Mouse (Mus musculus) spleen, adult 2 months (tissue): ENCODE data around the gene Bola2. TPM values are rescaled to one million over a fixed set of nuclear protein-coding genes. Genes with fewer than 3 reads are reported as not detected.

Source experiments
- DNase-seq, 2 experiments: peaks; one replicate each; pipeline versions ENCODE4 v3.0.0 to v3.0.0-alpha.2; 2012 to 2021; ENCODE audit warnings: low spot score in 2 of 2, low read depth in 1 of 2
- H3K27ac ChIP-seq: fragments of 200-500 bp; 2 replicates; pipeline ENCODE4 v1.5.1; 2012; ENCODE audit warnings: low read length, inconsistent platforms; ENCODE audit not compliant: insufficient read depth
- H3K27me3 ChIP-seq: fragments of 200-500 bp; 2 replicates; pipeline ENCODE4 v1.6.1; 2012; ENCODE audit warnings: mild to moderate bottlenecking, moderate library complexity, low read length, inconsistent platforms; ENCODE audit not compliant: control insufficient read depth, insufficient read depth
- H3K36me3 ChIP-seq: fragments of 200-500 bp; 2 replicates; pipeline ENCODE4 v1.6.1; 2012; ENCODE audit warnings: mild to moderate bottlenecking, low read length, inconsistent platforms; ENCODE audit not compliant: control insufficient read depth, insufficient read depth
- H3K4me1 ChIP-seq: fragments of 200-500 bp; 2 replicates; pipeline ENCODE4 v1.6.1; 2011; ENCODE audit warnings: inconsistent platforms; ENCODE audit not compliant: control insufficient read depth, insufficient read depth, insufficient read length
- H3K4me3 ChIP-seq: fragments of 200-500 bp; 2 replicates; pipeline ENCODE4 v1.5.1; 2011; ENCODE audit warnings: mild to moderate bottlenecking, inconsistent platforms; ENCODE audit not compliant: insufficient read depth, insufficient read length; ENCODE audit errors: extremely low read depth
- CTCF ChIP-seq: fragments of 200-500 bp; IDR thresholded peaks from 2 replicates; pipeline ENCODE4 v1.5.1; 2011; ENCODE audit warnings: mild to moderate bottlenecking, inconsistent platforms; ENCODE audit not compliant: insufficient read depth, insufficient read length, insufficient replicate concordance; ENCODE audit errors: extremely low read depth
- POLR2A ChIP-seq: fragments of 200-500 bp; IDR thresholded peaks from 2 replicates; pipeline ENCODE4 v1.6.1; 2011; ENCODE audit warnings: low read depth, low read length, inconsistent platforms
- WGBS: fragments of 180-500 bp; shearing (Covaris S2); methylation state at CpG from one replicate; pipeline ENCODE4 v1.1.7; 2018; 5-methylcytosine and 5-hydroxymethylcytosine counted together
- polyA plus RNA-seq: library from polyadenylated mRNA; depleted of rRNA; stranded (reverse); fragments of >200 nt; gene quantifications from 2 replicates; pipeline ENCODE4 v1.2.3, GENCODE M21; 2012

Gene Bola2
- polyA plus RNA-seq, 1 experiment, result 37.4 TPM

GRCm38 (mm10) chr7:126693781-126694180 lies 1.4 kb upstream of the Bola2 start:
- WGBS, result 87% methylated on average over 7 of the region's 7 CpGs
- TF ChIP-seq CTCF (no peak), POLR2A (no peak)
- peaks cover 7% of the 10 kb centered on the region; the same call in 1 of the 2 replicates for H3K36me3 ChIP-seq

DNA sequence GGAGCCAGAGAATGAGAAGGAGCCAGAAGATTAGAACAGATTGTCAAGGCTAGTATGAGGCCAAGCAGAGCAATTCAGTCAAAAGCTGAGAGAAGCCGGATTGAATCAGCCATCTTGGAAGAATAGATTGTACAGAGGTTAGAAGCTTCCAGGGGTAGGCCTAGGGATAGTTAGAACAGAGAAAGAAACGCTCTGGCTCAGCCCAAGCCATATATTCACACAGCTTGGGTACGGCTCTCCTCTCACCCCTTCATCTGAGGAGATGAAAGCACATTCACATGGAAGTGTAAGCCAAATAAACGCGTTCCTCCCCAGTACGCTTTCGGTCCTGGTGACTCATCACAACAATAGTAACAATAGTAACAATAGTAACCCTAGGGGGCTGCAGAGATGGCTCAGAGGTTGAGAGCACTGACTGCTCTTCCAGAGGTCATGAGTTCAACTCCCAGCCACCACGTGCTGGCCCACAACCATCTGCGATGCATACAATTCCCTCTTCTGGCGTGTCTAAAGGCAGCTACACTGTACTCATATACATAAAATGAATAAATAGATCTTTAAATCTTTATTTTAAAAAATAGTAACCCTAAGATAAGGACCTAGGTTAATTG lies 655 bp upstream of the Bola2 start:
- Histone ChIP-seq H3K27me3 (no peaks in the 10 kb centered on the region), H3K27ac (no peak overlapping the region), H3K36me3 (peaks cover 14% of the 10 kb centered on the region), H3K4me3 (no peak overlapping the region; the same call in 1 of the 2 replicates), H3K4me1 (peaks cover 6% of the 10 kb centered on the region; the same call in 1 of the 2 replicates)
- WGBS, result 87% methylated on average over 10 of the region's 10 CpGs
- DNase-seq, result no peak
- no peak for TF ChIP-seq POLR2A
- no peak for TF ChIP-seq CTCF

More at GRCm38 (mm10) chr7:126693781-126694180, 1.4 kb upstream of the Bola2 start:
- H3K27ac ChIP-seq, result no peak overlapping the region
- no peak overlapping the region for H3K4me3 ChIP-seq
- no peak for DNase-seq
- peaks cover 6% of the 10 kb centered on the region; the same call in 1 of the 2 replicates for H3K4me1 ChIP-seq
- H3K27me3 ChIP-seq, result no peaks in the 10 kb centered on the region

DNA sequence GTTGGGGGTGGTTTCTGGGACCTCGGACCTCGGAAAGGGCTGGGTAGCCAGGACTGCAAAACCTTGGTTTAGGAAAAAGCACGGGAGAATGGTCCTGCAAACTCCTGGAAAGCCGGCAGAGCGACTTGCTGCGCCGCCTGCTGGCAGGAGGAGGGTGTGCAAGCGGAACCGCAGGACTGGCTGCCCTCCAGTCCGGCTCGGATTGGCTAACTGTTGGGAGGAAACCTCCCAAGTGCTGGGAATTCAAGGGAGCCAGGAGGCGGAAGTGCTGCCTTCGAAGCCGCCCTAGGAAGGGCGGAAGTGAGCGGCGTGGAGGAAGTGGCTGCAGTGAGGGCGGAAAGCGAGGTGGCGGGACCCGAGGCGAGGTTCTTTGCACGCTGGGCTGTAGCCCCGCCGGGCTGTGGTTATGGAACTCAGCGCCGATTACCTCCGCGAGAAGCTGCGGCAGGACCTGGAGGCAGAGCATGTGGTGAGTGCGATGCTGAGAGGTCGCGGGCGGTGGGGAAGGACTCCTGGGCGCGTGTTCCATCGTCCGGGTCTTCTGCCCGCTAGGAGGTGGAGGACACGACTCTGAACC lies 518 bp downstream of the Bola2 start, which contains the start of gene Slx1b:
Slx1b (minus strand) TSS at position 154 of the 577 bp plus-strand sequence.
- no peaks in the 10 kb centered on the region for H3K27me3 ChIP-seq
- peak within 1 kb of the TSS; percentile 93 for H3K4me3 ChIP-seq
- DNase-seq, result peak; percentile 85 to 87
- H3K27ac ChIP-seq, result peak within 1 kb of the TSS; percentile 97
- WGBS, result 1% methylated on average over 40 of the region's 40 CpGs
- H3K36me3 ChIP-seq, result peaks cover 25% of the 10 kb centered on the region
- TF ChIP-seq POLR2A, result peak; percentile 6; the same call in 1 of the 2 replicates
- TF ChIP-seq CTCF, result peak; percentile 89
- peaks cover 12% of the 10 kb centered on the region for H3K4me1 ChIP-seq

DNA sequence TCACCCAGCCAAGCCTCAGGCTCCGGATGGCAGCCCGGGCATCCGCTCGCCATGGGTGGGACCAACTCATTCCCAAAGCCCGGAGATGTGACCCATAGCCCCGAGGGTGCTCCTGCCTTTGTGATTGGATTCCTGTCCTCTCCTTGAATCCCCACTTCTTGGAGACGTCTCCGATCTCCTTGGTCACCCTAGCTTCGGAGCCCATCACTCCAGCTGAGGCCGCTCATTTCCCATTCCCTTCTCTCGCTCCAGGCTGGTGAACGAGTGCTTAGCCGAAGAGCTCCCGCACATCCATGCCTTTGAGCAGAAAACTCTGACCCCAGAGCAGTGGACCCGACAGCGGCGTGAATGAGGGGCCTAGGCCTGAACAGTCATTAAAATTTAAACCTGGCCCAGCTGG lies 1.1 kb downstream of the Bola2 start:
- WGBS, result 5% methylated on average over 17 of the region's 17 CpGs
- H3K27ac ChIP-seq, result peak overlapping the region; percentile 97
- peak overlapping the region; percentile 93 for H3K4me3 ChIP-seq
- no peak for DNase-seq
- TF ChIP-seq POLR2A, result no peak
- no peak for TF ChIP-seq CTCF
- no peaks in the 10 kb centered on the region for H3K27me3 ChIP-seq
- H3K36me3 ChIP-seq, result peaks cover 25% of the 10 kb centered on the region
- peaks cover 14% of the 10 kb centered on the region for H3K4me1 ChIP-seq

DNA sequence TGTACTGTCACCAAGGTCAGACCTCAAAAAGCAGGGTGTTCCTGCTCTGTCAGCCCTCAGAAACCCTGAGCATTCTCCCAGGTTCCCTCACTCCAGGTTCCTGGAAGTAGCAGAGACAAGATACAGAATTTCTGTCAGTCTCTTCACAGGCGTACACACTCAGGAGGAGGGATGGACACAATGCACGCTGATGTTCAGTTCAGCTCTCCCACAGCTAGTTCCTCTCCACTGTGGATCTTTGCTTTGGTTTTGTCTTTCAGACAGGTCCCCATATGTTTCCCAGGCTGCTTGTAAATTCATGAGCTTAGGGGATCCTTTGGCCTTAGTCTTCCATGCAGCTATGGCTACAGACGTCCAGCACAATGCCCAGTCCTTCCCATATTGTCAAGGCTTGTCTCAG lies 1.7 kb downstream of the Bola2 start:
- H3K4me3 ChIP-seq, result peak overlapping the region; percentile 93; the same call in 1 of the 2 replicates
- 62% methylated on average over 3 of the region's 3 CpGs for WGBS
- peaks cover 18% of the 10 kb centered on the region for H3K4me1 ChIP-seq
- H3K27ac ChIP-seq, result 0 out of 2 replicates have a peak overlapping the region, but pooled peaks have one; percentile 97
- TF ChIP-seq POLR2A (no peak), CTCF (no peak)
- no peaks in the 10 kb centered on the region for H3K27me3 ChIP-seq
- DNase-seq, result no peak
- peaks cover 31% of the 10 kb centered on the region for H3K36me3 ChIP-seq

DNA sequence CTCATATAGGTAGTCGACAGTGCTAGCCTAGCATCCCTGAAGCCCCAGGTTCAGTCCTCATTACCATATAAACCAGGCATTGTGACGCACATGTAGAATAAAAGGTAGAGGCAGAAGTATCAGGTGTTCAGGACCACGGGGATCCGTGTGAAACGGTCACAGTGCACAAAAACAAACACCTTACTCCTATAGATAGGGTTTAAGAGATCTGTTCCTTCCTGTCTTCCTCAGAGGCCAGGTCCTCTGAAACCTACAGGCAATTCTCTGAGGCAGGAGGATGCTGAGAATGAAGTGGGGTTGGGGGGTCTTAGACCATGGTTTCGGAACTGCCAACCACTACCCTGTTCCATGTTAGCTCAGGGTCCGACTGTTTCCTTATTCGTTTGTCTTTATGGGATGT lies 2.6 kb downstream of the Bola2 start:
- Histone ChIP-seq H3K27ac (0 out of 2 replicates have a peak overlapping the region, but pooled peaks have one; percentile 26), H3K27me3 (no peaks in the 10 kb centered on the region), H3K4me3 (no peak overlapping the region), H3K36me3 (peaks cover 38% of the 10 kb centered on the region), H3K4me1 (peaks cover 21% of the 10 kb centered on the region)
- no peak for DNase-seq
- WGBS, result 74% methylated on average over 8 of the region's 8 CpGs
- no peak for TF ChIP-seq POLR2A
- TF ChIP-seq CTCF, result no peak
